Mouse (Mus musculus): Measurements from ENCODE around the gene Eif4e. TPM values are rescaled to one million over a fixed set of nuclear protein-coding genes. Genes with fewer than 3 reads are reported as not detected.

The Eif4e gene
- polyA plus RNA-seq, 1 experiment from 2014 or later = 468 TPM

DNA sequence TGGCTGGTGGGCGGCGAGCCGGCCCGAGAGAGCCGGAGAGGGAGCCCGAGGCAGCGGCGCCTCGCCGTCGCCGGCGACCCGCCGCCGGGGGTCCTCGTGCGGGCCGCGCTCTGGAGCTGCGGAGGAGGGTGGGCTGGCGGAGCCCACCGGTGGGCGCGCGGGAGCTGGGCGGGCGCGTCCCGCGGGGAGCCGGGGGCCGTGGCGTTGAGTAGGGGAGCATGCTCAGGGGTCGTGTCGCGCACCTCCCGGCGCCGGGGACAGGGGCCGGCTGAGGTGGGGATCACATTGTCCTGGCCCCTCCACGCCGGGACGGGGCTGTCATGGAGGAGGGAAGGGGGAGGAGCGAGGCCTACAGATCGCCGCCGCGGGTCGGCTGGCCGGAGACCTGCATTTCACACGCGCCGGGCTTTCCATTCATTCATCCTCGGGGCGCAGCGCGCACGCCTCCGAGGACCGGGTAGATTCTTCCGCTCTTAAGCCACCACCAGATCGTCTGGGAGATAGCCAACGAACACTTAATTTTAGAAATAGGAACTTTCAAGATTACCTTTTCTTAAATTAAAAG is 1.8 kb downstream of the Eif4e start:
- WGBS = 0% methylated on average over 40 of the region's 64 CpGs
- H3K4me2 ChIP-seq (ENCODE audit: low read depth) = peak overlapping the region; percentile 52
- peak overlapping the region; percentile 97 for H3K27ac ChIP-seq (ENCODE audit: low read depth, low read length)
- H3K27me3 ChIP-seq (ENCODE audit: control insufficient read depth, insufficient read depth, low read length) = no peaks in the 10 kb centered on the region
- no peaks in the 10 kb centered on the region for H3K9me3 ChIP-seq (ENCODE audit: control insufficient read depth, low read length)
- DNase-seq (ENCODE audit: low spot score) (peak; percentile 79), ATAC-seq (ENCODE audit: insufficient read depth, low FRiP score, low TSS enrichment) (peak; percentile 73)
- H3K36me3 ChIP-seq (ENCODE audit: control insufficient read depth, insufficient read depth, low read length) = no peaks in the 10 kb centered on the region
- peaks cover 13% of the 10 kb centered on the region; the same call in 1 of the 2 replicates for H3K4me1 ChIP-seq (ENCODE audit: control insufficient read depth, insufficient read depth, low read length)
- peak overlapping the region; percentile 99 for H3K4me3 ChIP-seq (ENCODE audit: low read depth, low read length)
- peak overlapping the region; percentile 95 for H3K9ac ChIP-seq (ENCODE audit: low read length)

DNA sequence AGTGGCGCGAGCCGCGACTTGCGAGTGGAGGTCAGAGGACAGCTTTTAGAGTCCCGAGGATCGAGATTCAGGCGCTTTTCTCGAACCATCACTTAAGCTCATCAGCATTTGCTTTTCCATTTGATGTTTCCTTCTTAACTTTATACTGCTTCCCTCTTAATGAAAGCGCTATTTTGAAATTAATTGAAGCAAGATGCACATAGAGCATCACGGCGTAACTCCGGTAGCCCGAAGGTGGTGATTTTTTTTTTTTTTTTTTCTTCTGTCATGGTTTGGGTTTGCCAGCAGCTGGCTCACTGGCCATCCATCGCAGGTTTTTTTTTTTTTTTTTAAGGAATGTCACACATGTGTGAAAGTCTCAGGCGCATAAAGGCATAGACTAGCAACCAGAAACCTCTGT is 2.3 kb downstream of the Eif4e start:
- Histone ChIP-seq H3K27ac (ENCODE audit: low read depth, low read length) (peak overlapping the region; percentile 97; the same call in 1 of the 2 replicates), H3K36me3 (ENCODE audit: control insufficient read depth, insufficient read depth, low read length) (no peaks in the 10 kb centered on the region), H3K4me1 (ENCODE audit: control insufficient read depth, insufficient read depth, low read length) (peaks cover 13% of the 10 kb centered on the region; the same call in 1 of the 2 replicates), H3K27me3 (ENCODE audit: control insufficient read depth, insufficient read depth, low read length) (no peaks in the 10 kb centered on the region), H3K4me2 (ENCODE audit: low read depth) (peak overlapping the region; percentile 52), H3K4me3 (ENCODE audit: low read depth, low read length) (peak overlapping the region; percentile 99), H3K9ac (ENCODE audit: low read length) (peak overlapping the region; percentile 95), H3K9me3 (ENCODE audit: control insufficient read depth, low read length) (no peaks in the 10 kb centered on the region)
- no peak for ATAC-seq (ENCODE audit: insufficient read depth, low FRiP score, low TSS enrichment)
- WGBS = 3% methylated on average over 16 of the region's 16 CpGs
- no peak for DNase-seq (ENCODE audit: low spot score)

DNA sequence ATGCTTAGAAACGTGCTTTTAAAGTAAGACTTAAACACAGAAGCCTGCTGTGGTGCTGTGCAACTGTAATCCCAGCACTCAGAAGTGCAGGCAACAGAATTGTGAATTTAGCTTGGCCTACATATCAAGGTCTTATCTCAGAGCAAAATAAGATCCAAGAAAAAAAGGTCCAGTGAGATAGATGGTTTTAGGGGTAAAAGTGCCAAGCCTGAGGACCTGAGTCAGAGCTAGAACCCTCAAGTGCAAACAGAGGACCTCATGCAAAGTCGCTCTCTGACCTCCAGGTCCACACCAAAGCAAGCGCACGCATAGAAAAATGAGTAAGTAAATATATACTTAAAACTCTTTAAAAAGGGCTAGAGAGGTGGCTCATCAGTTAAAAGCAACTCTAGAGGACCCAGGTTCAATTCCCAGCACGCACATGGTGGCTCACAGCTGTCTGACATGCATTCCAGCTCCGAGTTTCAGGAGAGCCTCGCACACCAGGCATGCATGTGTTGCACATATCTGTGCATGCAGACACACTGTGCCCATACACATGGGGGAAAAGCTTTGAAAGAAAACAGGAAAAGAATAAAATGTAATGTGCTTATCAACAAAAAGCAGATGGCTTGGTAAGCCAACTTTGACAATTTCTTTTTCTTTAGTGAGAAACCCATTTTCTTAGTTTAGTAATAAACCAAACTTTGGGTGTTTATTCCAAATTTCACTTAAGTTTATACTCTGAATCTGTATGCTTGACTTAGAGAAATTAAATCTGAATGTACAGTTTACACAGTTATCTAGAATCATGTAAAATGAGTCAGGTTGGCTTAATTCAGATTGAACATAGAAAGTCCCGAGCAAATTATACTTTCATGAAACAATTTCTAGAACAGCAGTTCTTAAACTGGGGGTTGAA is 4.8 kb downstream of the Eif4e start:
- Histone ChIP-seq H3K4me3 (ENCODE audit: low read depth, low read length) (no peak overlapping the region), H3K36me3 (ENCODE audit: control insufficient read depth, insufficient read depth, low read length) (no peaks in the 10 kb centered on the region), H3K27ac (ENCODE audit: low read depth, low read length) (no peak overlapping the region), H3K4me2 (ENCODE audit: low read depth) (no peak overlapping the region), H3K9ac (ENCODE audit: low read length) (no peak overlapping the region), H3K9me3 (ENCODE audit: control insufficient read depth, low read length) (no peaks in the 10 kb centered on the region), H3K4me1 (ENCODE audit: control insufficient read depth, insufficient read depth, low read length) (peaks cover 13% of the 10 kb centered on the region; the same call in 1 of the 2 replicates), H3K27me3 (ENCODE audit: control insufficient read depth, insufficient read depth, low read length) (no peaks in the 10 kb centered on the region)
- no peak for DNase-seq (ENCODE audit: low spot score)
- WGBS = 90% methylated on average over 8 of the region's 8 CpGs
- no peak for ATAC-seq (ENCODE audit: insufficient read depth, low FRiP score, low TSS enrichment)

DNA sequence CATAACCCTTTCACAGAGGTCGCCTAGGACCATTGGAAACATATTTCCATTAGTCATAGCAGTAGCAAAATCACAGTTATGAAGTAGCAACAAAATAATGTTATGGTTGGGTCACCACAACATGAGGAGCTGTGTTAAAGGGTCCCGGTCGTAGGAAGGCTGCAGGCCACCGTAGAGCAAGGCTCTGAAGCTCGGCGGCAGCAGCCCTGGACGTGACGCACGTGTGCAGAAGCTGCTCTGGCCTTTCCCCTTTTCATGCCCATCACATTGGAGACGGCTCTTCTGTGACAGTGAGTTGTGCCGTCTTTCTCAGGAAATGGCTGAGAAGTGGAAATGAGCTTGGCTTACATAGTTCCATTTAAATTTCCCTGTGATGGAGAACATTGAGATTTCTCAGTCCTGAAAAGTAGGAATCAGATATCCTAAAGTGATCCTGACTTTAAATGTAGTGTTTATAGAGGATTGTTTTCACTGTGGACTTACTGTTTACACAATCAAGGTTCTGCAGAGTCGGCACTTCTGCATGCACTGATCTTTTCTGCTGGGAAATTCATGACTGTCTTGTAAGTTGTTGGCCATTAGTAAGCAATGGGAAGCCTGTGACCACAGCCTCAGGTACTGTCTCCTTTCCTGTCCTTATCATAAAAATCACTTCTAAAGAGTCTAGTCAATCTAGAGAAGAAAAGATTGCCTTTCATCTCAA is 5.7 kb downstream of the Eif4e start:
- Histone ChIP-seq H3K4me3 (ENCODE audit: low read depth, low read length) (no peak overlapping the region), H3K4me2 (ENCODE audit: low read depth) (no peak overlapping the region), H3K27me3 (ENCODE audit: control insufficient read depth, insufficient read depth, low read length) (no peaks in the 10 kb centered on the region), H3K9ac (ENCODE audit: low read length) (no peak overlapping the region), H3K36me3 (ENCODE audit: control insufficient read depth, insufficient read depth, low read length) (no peaks in the 10 kb centered on the region), H3K4me1 (ENCODE audit: control insufficient read depth, insufficient read depth, low read length) (peaks cover 10% of the 10 kb centered on the region; the same call in 1 of the 2 replicates), H3K27ac (ENCODE audit: low read depth, low read length) (no peak overlapping the region), H3K9me3 (ENCODE audit: control insufficient read depth, low read length) (no peaks in the 10 kb centered on the region)
- 65% methylated on average over 12 of the region's 12 CpGs for WGBS
- DNase-seq (ENCODE audit: low spot score) (no peak), ATAC-seq (ENCODE audit: insufficient read depth, low FRiP score, low TSS enrichment) (no peak)

DNA sequence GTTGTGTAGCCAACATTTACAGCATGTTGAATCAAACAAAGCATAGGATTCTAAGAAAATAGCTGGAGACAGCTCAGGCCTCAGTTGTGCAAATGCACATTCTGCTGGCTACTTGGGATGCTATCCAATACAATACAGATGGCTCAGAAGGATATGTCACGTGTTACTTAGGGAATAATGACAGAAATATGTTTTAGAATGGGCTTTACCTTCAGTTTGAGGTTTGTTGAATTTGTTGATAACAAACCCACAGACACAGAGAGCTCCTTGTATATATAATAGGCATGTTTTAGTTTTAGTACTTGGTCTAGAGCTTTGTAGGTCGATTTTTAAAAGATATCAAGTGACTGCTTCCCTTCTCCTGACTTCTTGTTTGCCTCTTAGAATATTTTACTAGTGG is 6.8 kb downstream of the Eif4e start:
- no peaks in the 10 kb centered on the region for H3K36me3 ChIP-seq (ENCODE audit: control insufficient read depth, insufficient read depth, low read length)
- H3K4me3 ChIP-seq (ENCODE audit: low read depth, low read length) = no peak overlapping the region
- no peak for DNase-seq (ENCODE audit: low spot score)
- H3K27me3 ChIP-seq (ENCODE audit: control insufficient read depth, insufficient read depth, low read length) = no peaks in the 10 kb centered on the region
- WGBS = 77% methylated on average over 2 of the region's 2 CpGs
- no peak overlapping the region for H3K9ac ChIP-seq (ENCODE audit: low read length)
- H3K9me3 ChIP-seq (ENCODE audit: control insufficient read depth, low read length) = no peaks in the 10 kb centered on the region
- ATAC-seq (ENCODE audit: insufficient read depth, low FRiP score, low TSS enrichment) = no peak
- no peak overlapping the region for H3K27ac ChIP-seq (ENCODE audit: low read depth, low read length)
- no peak overlapping the region for H3K4me2 ChIP-seq (ENCODE audit: low read depth)
- H3K4me1 ChIP-seq (ENCODE audit: control insufficient read depth, insufficient read depth, low read length) = peaks cover 10% of the 10 kb centered on the region; the same call in 1 of the 2 replicates

DNA sequence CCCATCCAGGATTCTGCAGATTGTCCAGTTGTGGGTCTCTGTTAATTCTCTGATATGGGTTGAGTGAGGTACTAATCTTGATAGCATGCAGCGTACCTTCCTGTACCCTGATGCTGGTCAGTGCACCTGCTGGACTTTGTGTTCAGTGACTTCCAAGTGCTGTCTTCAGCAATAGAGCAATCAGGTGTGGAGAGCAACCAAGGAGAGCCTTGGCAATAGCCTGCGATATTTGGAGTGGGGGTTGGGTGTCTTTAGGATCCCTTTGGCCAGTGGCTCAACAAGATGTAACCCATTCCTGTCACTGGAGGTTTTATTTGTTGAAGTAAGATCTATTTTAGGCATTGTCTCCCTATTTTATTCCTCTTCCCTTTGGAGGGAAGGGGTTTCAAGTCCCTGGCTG is 10.1 kb downstream of the Eif4e start:
- ATAC-seq (ENCODE audit: insufficient read depth, low FRiP score, low TSS enrichment) = no peak
- 99% methylated on average over 2 of the region's 2 CpGs for WGBS

DNA sequence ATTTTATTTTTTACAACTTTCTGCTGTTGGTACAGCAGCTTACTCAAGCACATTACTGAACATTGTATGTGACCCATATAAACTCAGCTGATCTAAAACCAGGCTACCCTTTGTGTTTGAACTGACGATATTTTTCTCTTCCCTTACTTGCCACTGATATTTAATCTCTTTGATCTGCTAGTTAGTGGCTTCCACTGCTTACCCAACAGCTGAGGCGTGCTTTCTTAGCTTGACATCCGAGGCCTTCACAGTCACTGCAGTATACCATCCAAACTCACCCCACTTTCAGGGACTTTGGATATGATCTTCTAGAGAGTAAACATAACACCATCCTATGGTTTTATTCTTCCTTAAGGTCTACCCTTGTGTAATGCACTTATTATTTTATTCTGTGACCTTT is 16.6 kb downstream of the Eif4e start:
- Histone ChIP-seq H3K4me3 (ENCODE audit: low read depth, low read length) (no peak overlapping the region), H3K4me2 (ENCODE audit: low read depth) (no peak overlapping the region), H3K27me3 (ENCODE audit: control insufficient read depth, insufficient read depth, low read length) (no peaks in the 10 kb centered on the region), H3K9ac (ENCODE audit: low read length) (no peak overlapping the region), H3K36me3 (ENCODE audit: control insufficient read depth, insufficient read depth, low read length) (no peaks in the 10 kb centered on the region), H3K9me3 (ENCODE audit: control insufficient read depth, low read length) (no peaks in the 10 kb centered on the region), H3K4me1 (ENCODE audit: control insufficient read depth, insufficient read depth, low read length) (no peaks in the 10 kb centered on the region), H3K27ac (ENCODE audit: low read depth, low read length) (no peak overlapping the region)
- no peak for ATAC-seq (ENCODE audit: insufficient read depth, low FRiP score, low TSS enrichment)
- WGBS = 67% methylated on average over 3 of the region's 3 CpGs
- DNase-seq (ENCODE audit: low spot score) = no peak

More for the DNA sequence above, 10.1 kb downstream of the Eif4e start:
- Histone ChIP-seq H3K4me2 (ENCODE audit: low read depth) (no peak overlapping the region), H3K9me3 (ENCODE audit: control insufficient read depth, low read length) (no peaks in the 10 kb centered on the region), H3K27me3 (ENCODE audit: control insufficient read depth, insufficient read depth, low read length) (no peaks in the 10 kb centered on the region), H3K27ac (ENCODE audit: low read depth, low read length) (no peak overlapping the region), H3K4me3 (ENCODE audit: low read depth, low read length) (no peak overlapping the region), H3K4me1 (ENCODE audit: control insufficient read depth, insufficient read depth, low read length) (no peaks in the 10 kb centered on the region), H3K36me3 (ENCODE audit: control insufficient read depth, insufficient read depth, low read length) (no peaks in the 10 kb centered on the region), H3K9ac (ENCODE audit: low read length) (no peak overlapping the region)
- DNase-seq (ENCODE audit: low spot score) = no peak

DNA sequence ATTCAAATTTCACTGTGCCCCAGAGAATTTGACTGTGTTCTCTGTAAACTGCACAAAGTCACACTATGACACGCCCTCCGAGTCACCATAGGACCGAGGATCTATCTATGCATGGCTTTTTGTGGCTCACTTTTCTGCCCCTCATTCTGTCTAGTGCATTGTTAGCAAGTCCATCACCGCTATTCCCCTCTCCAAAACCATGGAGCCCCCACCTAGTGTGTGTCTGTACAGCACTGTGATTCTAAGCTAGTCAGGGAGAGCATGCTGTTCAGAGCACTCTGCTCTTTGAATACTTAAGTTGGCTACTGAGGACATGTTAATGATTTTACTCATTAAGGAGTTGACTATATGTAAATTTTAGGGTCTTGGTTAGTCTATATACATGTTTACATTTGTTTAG is 18.1 kb downstream of the Eif4e start:
- H3K9me3 ChIP-seq (ENCODE audit: control insufficient read depth, low read length) = no peaks in the 10 kb centered on the region
- no peak overlapping the region for H3K27ac ChIP-seq (ENCODE audit: low read depth, low read length)
- H3K4me2 ChIP-seq (ENCODE audit: low read depth) = no peak overlapping the region
- WGBS = 88% methylated on average over 4 of the region's 4 CpGs
- ATAC-seq (ENCODE audit: insufficient read depth, low FRiP score, low TSS enrichment) (no peak), DNase-seq (ENCODE audit: low spot score) (no peak)
- H3K4me1 ChIP-seq (ENCODE audit: control insufficient read depth, insufficient read depth, low read length) = no peaks in the 10 kb centered on the region
- H3K4me3 ChIP-seq (ENCODE audit: low read depth, low read length) = no peak overlapping the region
- no peaks in the 10 kb centered on the region for H3K36me3 ChIP-seq (ENCODE audit: control insufficient read depth, insufficient read depth, low read length)
- H3K9ac ChIP-seq (ENCODE audit: low read length) = no peak overlapping the region
- no peaks in the 10 kb centered on the region for H3K27me3 ChIP-seq (ENCODE audit: control insufficient read depth, insufficient read depth, low read length)

All from neural tube, embryonic 11.5 days (tissue).